Mouse (Mus musculus) gastrocnemius, postnatal 4 days (tissue): Measurements from ENCODE around the gene Tinf2. TPM values are rescaled to one million over a fixed set of nuclear protein-coding genes. Genes with fewer than 3 reads are reported as not detected.

Source experiments
- DNase-seq, 2 experiments: peaks; one replicate each; pipeline ENCODE4 v3.0.0; 2021 to 2022; ENCODE audit warnings: low spot score in 2 of 2, mixed read lengths in 2 of 2
- total RNA-seq, 2 experiments: library from RNA; stranded (reverse); gene quantifications; 2 replicates each; pipeline ENCODE4 v1.2.3; 2021

The Tinf2 gene
- total RNA-seq, 2 experiments from 2014 or later, result 21.6 to 21.7 TPM

- DNase-seq, result no peak
These were observed 25.8 kb upstream of the Tinf2 start for GRCm38 (mm10) chr14:55707397-55707796.

- DNase-seq, result no peak
These were observed 24.5 kb upstream of the Tinf2 start for GRCm38 (mm10) chr14:55706051-55706600.

- no peak for DNase-seq
These were observed 21.1 kb upstream of the Tinf2 start for GRCm38 (mm10) chr14:55702761-55703160.

GRCm38 (mm10) chr14:55701131-55701530 is 19.5 kb upstream of the Tinf2 start:
- DNase-seq, result no peak

DNA sequence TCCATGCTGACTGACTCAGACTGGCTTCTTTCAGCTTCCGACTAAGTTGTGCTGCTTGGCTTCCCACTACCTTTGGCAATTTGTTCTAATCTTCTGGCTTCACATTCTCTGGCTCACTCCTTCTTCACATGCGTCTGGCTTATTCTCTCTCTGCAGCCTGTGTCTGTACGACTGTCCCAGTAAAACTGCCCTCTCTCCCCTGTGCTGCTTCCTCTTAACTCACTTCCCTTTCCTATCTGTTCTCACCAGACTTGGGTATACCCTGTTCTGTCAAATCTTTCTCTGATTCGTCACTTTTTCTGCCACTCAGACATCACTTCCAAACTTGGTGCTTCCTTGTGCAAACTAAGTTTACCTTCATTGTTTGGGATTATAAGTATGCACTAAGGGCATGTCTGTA is 15.6 kb upstream of the Tinf2 start:
- DNase-seq, result no peak

DNA sequence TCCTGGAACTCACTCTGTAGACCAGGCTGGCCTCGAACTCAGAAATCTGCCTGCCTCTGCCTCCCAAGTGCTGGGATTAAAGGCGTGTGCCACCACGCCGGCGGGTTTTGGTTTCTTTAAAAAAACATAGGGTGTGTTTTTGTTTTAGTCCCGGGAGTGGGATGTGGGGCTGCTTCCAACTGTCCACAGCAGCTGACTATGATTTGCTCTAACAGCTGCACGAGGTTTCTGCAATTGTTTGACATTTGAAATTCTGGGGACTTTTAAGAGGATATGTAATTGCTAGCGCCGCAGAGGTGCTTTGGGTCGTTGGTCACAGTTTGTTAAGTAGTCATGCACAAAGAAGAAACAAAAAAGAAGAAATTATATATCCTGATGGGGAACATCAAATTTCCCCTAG is 7.8 kb upstream of the Tinf2 start:
- DNase-seq, result no peak

DNA sequence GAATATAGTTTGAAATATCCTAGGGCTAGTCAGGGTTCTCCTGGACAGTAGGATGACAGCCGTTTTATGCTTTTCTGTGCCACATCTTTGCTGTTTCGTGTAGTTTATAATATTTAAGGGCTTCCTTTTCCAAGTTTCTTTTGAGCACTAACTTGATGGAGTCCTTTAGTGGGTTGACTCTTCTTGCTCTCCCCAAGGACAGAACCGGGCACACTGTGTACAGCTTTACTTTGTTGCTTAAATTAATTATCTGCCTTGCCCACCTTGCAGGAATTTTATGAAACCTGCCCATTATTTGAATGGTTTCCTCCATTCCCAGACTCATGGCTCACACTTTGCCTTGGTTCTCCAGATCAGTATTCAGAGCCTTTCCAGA is 486 bp upstream of the Tinf2 start:
- DNase-seq, result no peak

DNA sequence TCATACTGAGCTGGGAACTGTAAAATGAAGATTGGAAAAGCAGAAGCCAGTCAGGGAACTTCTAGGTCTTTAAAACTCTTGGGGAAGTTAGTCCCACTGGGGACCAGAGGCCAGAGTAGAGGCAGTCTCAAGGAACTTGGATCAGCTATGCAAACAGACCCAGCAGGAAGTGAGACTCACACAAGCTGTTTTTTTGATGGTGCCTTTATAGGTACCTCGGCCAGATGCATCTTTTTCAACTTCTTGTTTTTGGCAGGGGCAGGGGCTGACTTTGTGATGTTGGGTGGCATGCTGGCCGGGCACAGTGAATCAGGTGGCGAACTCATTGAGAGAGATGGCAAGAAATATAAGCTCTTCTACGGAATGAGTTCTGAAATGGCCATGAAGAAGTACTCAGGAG is 4.0 kb downstream of the Tinf2 start:
- DNase-seq, result no peak

DNA sequence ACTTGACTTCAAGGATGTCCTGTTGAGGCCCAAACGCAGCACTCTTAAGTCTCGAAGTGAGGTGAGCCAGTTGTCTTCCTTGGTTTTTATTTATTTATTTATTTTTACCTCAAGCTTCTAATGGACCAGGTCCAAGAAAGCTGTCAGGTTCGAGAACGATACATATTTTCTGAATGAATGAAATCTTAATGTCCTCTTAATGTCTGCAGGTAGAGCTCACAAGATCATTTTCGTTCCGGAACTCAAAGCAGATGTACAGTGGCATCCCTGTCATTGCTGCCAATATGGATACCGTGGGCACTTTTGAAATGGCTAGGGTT is 8.9 kb downstream of the Tinf2 start:
- no peak for DNase-seq

GRCm38 (mm10) chr14:55671833-55672740 is 9.5 kb downstream of the Tinf2 start, which contains the start of the genes Gmpr2 and Nedd8:
Gene Gmpr2, plus strand, starts transcription at chr14:55671941.
Gene Nedd8, minus strand, starts transcription at chr14:55672124.
- DNase-seq, result peak; percentile 47 to 82

DNA sequence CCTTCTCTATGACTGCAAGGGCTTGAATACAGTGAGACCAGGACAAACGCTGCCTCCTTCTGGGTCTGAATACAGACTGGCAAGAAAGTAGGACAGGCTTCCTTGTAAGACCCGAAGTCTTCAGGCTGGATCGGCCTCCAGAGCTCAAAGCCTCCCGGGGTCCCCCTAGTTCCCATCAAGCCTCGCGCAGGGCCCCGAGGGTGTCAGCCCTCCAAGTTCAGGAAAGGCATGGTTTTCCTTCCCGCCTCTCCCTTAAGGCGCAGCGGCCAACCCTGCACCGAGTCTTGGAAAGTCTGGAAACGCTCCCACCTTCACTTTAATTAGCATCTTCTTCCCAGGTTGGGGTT is 10.2 kb downstream of the Tinf2 start:
- DNase-seq, result no peak

- no peak for DNase-seq
These were observed 21.0 kb downstream of the Tinf2 start for GRCm38 (mm10) chr14:55660636-55661035.

DNA sequence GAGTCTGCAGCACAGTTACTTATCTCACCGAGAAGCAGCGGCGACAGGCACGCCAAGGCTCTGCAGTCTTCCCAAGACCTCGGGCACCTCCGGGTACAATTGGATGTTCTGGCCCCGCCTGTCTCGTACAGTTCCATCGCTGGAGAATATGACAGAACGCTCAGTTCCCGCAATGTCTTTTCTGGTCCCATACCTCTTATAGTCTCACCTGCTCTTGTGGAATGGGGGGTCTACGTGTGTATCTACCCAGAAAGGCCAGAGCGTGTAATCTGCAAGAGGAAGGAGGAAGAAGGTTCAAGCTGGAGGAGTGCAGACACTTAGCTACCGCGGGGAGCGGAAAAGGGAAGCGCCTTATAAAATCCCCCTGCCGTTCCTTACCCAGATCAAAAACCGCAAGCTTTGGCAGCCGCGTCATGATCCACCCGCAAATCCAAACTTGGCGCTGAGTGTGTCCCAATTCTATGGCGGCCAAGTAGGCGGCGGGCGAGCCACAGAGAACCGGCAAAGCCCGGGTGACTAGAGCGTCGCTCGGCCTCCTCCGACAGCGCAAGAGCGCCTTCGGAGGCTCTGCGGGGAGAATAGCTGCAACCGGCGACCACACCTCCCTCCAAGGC is 21.6 kb downstream of the Tinf2 start, which contains the start of gene Mdp1:
Gene Mdp1, minus strand, starts transcription at position 549 of the 614 bp plus-strand sequence.
- DNase-seq, result peak; percentile 57 to 79

- no peak for DNase-seq
These were observed 23.6 kb downstream of the Tinf2 start for GRCm38 (mm10) chr14:55658011-55658410.

DNA sequence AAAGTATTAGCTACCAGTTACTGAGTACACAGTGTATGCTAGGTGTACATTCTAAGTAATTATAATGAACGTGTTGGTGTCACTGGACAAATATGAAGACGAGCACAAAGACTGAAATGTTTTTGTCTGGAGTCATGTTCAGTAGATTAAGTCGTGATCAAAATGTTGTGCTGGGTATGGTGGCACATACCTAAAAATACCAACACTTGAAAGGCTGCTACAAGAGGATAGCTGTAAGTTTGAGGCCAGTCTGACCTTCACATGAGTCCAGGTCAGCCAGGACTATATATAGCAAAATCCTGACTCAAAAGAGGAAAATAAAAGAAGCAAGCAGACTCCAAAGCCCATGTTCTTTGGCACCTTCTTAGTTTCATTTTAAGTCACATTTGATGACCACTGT is 24.7 kb downstream of the Tinf2 start:
- DNase-seq, result no peak

DNA sequence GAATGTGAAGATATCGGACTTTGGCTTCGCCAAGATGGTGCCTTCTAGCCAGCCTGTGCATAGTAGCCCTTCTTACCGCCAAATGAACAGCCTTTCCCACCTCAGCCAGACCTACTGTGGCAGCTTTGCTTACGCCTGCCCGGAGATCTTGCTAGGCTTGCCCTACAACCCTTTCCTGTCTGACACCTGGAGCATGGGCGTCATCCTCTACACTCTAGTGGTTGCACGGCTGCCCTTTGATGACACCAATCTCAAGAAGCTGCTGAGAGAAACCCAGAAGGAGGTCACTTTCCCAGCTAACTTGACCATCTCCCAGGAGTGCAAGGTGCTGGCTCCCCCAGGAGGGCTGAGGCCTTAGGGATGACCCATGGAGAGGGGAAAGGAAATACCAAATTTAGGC is 30.1 kb downstream of the Tinf2 start:
- DNase-seq, result no peak

DNA sequence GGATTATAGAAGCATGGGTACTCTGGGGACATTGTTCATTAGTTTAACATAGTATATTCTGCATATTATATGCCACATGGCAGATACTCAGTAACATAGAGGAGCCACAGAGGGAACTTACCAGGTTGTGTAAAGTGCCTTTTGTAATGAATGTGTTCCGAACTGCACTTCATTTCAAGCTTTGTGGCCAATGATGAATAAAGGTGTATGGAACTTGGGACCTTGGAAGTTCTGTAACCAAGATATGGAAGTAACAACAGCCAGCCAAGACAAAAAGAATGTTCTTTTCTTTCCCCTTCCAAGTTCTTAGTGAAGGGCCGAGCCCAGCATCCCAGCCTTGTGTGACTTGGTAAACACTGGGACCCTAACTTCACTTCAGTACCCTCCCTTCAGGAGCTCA is 31.7 kb downstream of the Tinf2 start, which contains the start of gene Tssk4:
Gene Tssk4, plus strand, starts transcription at position 301 of the 400 bp plus-strand sequence.
- no peak for DNase-seq

DNA sequence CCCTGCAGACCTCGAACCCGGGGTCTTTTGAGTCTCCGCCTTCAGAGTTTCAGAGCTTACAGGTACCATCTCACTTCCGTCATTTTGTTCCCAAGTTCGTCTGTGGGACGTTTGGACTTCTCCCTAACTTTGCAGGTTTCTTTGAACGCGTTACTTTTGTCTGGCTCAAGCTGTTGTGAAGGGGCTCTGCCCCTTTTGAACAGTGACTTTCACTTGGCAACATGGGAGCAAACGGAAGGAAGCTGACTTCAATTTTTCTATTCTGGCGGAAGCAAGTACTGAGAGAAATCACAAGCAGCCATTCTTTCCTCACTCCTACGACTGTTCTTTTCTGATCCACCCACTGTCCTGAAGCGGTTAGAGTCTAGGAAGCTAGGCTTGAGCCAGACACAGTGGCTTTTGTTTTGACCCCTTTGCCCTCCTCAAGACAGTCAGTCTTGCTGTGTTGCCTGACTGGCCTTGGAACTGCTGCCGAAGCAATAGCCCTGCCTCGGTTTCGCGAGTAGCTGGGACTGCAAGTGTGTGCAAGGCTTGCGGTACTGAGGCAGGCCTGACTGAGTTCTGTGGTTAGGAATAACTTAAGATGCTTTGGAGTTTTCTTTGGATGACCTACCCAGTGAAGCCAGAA is 37.2 kb downstream of the Tinf2 start:
- DNase-seq, result no peak

- DNase-seq, result peak; percentile 67 to 87
These were observed 38.3 kb downstream of the Tinf2 start, which contains the start of gene Tm9sf1 for GRCm38 (mm10) chr14:55643060-55643907. Gene Tm9sf1, minus strand, starts transcription at chr14:55643806.

DNA sequence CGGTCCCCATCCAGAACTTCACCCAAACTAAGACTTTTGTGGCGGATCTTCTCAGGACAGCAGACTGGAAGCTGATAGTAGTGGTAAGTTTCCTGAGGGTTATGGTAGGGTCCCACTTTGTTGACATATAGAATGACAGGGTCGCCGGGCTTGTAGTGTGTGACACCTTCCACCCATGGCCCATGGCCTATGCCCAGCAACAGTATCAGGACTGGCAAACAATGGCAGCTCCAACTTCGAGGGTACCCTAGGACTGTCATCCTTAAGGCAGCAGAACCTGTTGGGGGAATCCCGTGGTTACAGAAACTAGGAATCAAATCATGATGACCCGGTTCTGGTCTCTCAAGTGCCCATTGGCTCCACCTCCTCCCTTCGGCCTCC is 39.0 kb downstream of the Tinf2 start:
- no peak for DNase-seq

DNA sequence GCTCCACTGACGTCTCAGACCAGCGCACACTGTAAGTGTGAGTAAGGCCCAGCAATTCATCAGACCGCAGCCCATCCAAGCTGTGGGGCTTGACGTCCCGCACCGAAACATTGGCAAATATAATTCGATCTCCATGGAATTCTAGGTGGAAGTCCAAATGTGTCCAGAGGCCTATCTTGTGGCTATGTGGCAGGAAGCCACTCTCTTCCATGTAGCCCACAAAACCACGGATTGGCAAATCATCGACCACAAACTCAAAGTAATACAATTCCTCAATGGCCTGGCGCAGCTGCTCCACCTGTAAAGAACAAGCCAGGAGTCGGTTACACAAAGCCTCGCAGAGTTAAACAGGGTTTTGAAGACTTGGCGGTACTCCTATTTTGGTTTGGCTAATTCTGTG is 40.3 kb downstream of the Tinf2 start:
- DNase-seq, result no peak
